Mouse (Mus musculus) intestine, embryonic 15.5 days (tissue): ENCODE measurements around the gene Lemd2. TPM values are rescaled to one million over a fixed set of nuclear protein-coding genes. Genes with fewer than 3 reads are reported as not detected.

Experiments used
- ATAC-seq: fragments of 200-750 bp; cut with Nextera tagmentation; 2 replicates; pipeline ENCODE4 v1.8.0; 2017; ENCODE audit warnings: moderate TSS enrichment, moderate library complexity
- H3K27ac ChIP-seq: fragments of 300-500 bp; sonication (generic); 2 replicates; pipeline ENCODE4 v1.5.1; 2015; ENCODE audit warnings: mild to moderate bottlenecking, inconsistent platforms
- H3K27me3 ChIP-seq: fragments of 300-500 bp; sonication (generic); replicated peaks from 2 replicates; pipeline ENCODE4 v1.6.1; 2015; ENCODE audit warnings: inconsistent platforms
- H3K36me3 ChIP-seq: fragments of 300-500 bp; sonication (generic); 2 replicates; pipeline ENCODE4 v1.6.1; 2015; ENCODE audit warnings: inconsistent platforms
- H3K4me1 ChIP-seq: fragments of 300-500 bp; sonication (generic); replicated peaks from 2 replicates; pipeline ENCODE4 v1.6.1; 2015; ENCODE audit warnings: inconsistent platforms
- H3K4me2 ChIP-seq: fragments of 300-500 bp; sonication (generic); replicated peaks from 2 replicates; pipeline ENCODE4 v1.6.1; 2015; ENCODE audit warnings: mild to moderate bottlenecking, inconsistent platforms
- H3K4me3 ChIP-seq: fragments of 300-500 bp; sonication (generic); replicated peaks from 2 replicates; pipeline ENCODE4 v1.5.1; 2015; ENCODE audit warnings: inconsistent platforms
- H3K9ac ChIP-seq: fragments of 300-500 bp; sonication (generic); 2 replicates; pipeline ENCODE4 v1.6.1; 2015; ENCODE audit warnings: inconsistent platforms
- H3K9me3 ChIP-seq: fragments of 300-500 bp; sonication (generic); 2 replicates; pipeline ENCODE4 v1.6.1; 2016; ENCODE audit warnings: inconsistent platforms
- WGBS: fragments of 180-500 bp; shearing (Covaris S2); methylation state at CpG from one replicate; pipeline ENCODE4 v1.1.7; 2015; 5-methylcytosine and 5-hydroxymethylcytosine counted together
- polyA plus RNA-seq: library from polyadenylated mRNA; unstranded; fragments of >200 nt; fragmentation: Nextera tagmentation; extraction: Ambion mirVana; gene quantifications from 2 replicates; pipeline ENCODE4 v1.2.1, GENCODE M21; 2015

Gene Lemd2
- polyA plus RNA-seq, 1 experiment from 2014 or later: 10.9 TPM

- Histone ChIP-seq H3K4me3 (no peak overlapping the region), H3K4me2 (no peak overlapping the region), H3K4me1 (peaks cover 13% of the 10 kb centered on the region; the same call in 1 of the 2 replicates), H3K36me3 (no peaks in the 10 kb centered on the region), H3K9ac (no peak overlapping the region), H3K27ac (no peak overlapping the region), H3K27me3 (no peaks in the 10 kb centered on the region), H3K9me3 (no peaks in the 10 kb centered on the region)
- ATAC-seq: no peak
- 73% methylated on average over 4 of the region's 4 CpGs for WGBS
Measured at GRCm38 (mm10) chr17:27144152-27144551, 60.1 kb downstream of the Lemd2 start.

GRCm38 (mm10) chr17:27141971-27142450 lies 62.3 kb downstream of the Lemd2 start:
- H3K4me3 ChIP-seq: no peak overlapping the region
- no peaks in the 10 kb centered on the region for H3K27me3 ChIP-seq
- H3K36me3 ChIP-seq: no peaks in the 10 kb centered on the region
- H3K4me1 ChIP-seq: peaks cover 13% of the 10 kb centered on the region; the same call in 1 of the 2 replicates
- peak overlapping the region; percentile 22; the same call in 1 of the 2 replicates for H3K4me2 ChIP-seq
- H3K9ac ChIP-seq: no peak overlapping the region
- no peaks in the 10 kb centered on the region for H3K9me3 ChIP-seq
- no peak overlapping the region for H3K27ac ChIP-seq
- ATAC-seq: peak; percentile 66
- WGBS: 27% methylated on average over 10 of the region's 10 CpGs

GRCm38 (mm10) chr17:27140262-27140661 lies 64.0 kb downstream of the Lemd2 start:
- H3K27ac ChIP-seq: no peak overlapping the region
- H3K9ac ChIP-seq: no peak overlapping the region
- H3K9me3 ChIP-seq: no peaks in the 10 kb centered on the region
- H3K4me1 ChIP-seq: peaks cover 10% of the 10 kb centered on the region; the same call in 1 of the 2 replicates
- WGBS: 56% methylated on average over 9 of the region's 9 CpGs
- no peak overlapping the region for H3K4me2 ChIP-seq
- no peaks in the 10 kb centered on the region for H3K27me3 ChIP-seq
- no peak overlapping the region for H3K4me3 ChIP-seq
- no peaks in the 10 kb centered on the region for H3K36me3 ChIP-seq
- ATAC-seq: no peak

Other genes with a start within 250 kb of the Lemd2 start
- gene Zbtb9, start 231.3 kb downstream of the Lemd2 start, polyA plus RNA-seq: 14.0 and 14.2 TPM in 2 replicates
- gene Bak1, start 175.5 kb downstream of the Lemd2 start, polyA plus RNA-seq: 7.3 and 8.1 TPM in 2 replicates
- gene Itpr3, start 147.2 kb downstream of the Lemd2 start, polyA plus RNA-seq: 13.0 and 14.5 TPM in 2 replicates
- 266 and 272 TPM in 2 replicates for gene Uqcc2, start 70.6 kb downstream of the Lemd2 start, polyA plus RNA-seq
- 0.06 and 0.14 TPM in 2 replicates for gene Ip6k3, start 36.7 kb downstream of the Lemd2 start, polyA plus RNA-seq